Mouse (Mus musculus) CD8-positive naive resting alpha-beta T cell, adult 2 months (primary cell): Measurements from ENCODE around the gene Gas2l2.

ENCODE experiments used
- DNase-seq, 2 experiments: peaks; one replicate each; pipeline ENCODE4 v3.0.0; 2022; ENCODE audit warnings: low read depth in 2 of 2, low spot score in 2 of 2

Gene Gas2l2

DNA sequence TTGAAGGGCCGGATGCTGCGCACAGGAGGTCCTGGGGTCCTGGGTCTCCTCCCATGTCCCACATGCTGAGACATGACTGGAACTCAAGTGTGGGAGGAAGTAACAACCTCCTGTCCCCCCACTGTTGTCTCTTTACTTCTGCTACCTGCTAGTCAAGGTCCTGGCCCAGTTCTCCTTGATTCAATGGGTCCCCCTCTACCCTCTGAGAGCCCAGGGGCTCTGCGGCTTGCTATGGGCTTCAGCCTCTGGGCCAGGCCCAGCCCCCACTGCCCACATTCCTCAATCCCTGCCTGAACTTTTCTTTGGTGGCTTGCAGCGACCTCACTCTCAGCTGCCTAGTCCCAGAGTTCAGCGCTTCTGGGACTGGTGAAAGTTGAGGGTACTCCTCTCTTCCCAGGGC lies at the start of gene Gas2l2:
Gas2l2 (minus strand) TSS at position 101 of the 400 bp plus-strand sequence.
- no peak for DNase-seq

DNA sequence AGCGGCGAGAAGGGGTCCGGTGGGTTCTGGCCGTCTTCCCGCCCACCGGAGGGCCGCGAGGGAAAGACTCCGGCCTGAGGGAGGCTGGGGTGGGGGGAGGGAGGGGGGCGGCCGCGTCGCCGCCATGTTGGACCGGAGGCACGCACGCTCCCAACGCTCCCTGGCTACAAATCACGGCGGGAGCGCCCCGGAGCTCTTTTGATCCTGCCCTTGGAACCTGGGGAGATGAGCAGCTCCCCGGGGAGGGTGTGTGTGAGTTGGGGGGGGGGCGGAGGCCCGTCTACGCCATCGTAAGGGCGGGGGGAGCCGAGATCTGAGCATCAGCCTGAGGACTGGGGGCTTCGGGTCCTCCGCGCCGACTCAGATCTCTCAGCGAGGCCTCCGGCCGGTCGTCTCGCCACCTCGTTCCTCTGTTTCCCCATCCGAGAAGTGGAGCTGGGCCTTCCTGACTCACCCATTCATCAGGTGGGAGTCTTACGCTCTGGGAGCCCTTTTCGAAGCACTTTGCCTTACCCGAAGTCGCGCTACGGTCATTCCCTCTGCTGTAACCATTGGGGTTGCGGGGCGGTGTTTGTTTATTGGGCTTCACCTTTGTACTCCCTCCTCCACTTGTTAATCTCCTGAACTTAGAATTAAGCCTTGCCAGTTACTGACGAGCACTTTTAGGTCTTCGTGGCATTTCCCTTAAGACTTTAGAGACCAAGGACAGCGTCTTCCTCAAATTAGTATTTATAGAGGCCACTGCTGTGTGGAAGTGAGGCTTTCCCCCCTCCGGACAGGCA lies 44.2 kb upstream of the Gas2l2 start:
- peak in 1 of 2 experiments; percentile 12 for DNase-seq

DNA sequence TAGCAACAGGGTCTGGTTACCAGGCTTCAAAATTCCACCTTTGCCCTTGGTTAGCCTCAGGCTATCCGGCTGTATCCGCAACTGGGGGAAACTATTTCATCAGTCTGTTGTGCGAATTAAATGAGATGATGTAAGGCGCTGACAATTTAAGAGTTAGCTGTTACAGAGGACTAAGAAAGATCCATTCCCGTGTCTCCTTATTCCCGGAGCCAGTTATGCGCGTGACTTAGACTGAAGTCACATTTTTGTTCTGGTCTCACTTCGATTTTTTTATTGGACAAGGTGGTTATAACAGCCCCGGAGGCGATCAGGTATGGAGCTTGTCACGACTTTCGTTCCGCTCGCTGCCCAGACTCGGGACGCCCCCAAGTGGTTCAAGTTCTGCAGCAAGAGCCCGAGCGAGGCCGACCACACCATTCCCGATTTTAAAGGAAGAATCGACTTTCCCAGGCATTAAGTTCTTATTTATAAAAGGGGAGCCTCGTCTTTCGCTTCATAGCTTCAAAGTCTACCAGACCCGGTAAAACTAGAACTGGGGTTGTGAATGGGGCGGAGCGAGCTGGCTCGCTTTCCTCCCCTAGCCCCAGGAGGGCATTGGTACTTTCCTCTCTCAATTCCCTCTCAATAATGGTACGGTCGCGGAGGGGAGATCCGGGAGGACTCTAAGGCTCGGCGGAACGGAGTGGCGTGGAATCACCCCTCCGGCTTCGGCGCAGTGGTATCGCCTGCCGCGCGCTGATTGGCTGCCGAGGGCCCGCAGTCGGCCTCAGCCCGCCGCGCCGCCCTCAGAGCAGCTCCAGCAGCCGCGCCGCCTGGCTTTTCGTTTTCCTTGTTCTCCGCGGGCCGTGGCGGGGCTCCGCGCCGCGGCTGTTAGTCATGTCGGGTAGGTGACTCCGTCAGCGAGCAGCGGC lies 43.3 kb upstream of the Gas2l2 start, which contains the start of gene Taf15:
Taf15 (plus strand) TSS at position 763 of the 911 bp plus-strand sequence.
- peak; percentile 97 to 98 for DNase-seq

DNA sequence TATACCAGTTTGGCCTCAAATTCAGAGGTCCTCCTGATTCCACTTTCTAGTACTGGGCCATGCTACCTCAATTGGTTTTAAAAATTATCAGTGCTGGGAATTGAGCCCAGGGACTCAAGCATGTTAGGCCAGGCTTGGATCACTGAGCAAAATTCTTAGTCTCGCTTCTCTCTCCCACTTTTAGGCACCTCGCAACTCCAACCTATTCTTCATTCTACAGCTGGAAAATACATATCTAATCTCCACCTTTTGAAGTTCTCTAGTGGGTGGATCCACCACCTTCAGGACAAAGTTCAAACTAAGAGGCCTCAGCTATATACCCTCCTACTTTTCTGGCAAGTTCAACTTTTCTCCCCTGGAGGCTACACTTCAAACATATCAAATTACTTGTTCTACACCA lies 42.5 kb upstream of the Gas2l2 start:
- no peak for DNase-seq

DNA sequence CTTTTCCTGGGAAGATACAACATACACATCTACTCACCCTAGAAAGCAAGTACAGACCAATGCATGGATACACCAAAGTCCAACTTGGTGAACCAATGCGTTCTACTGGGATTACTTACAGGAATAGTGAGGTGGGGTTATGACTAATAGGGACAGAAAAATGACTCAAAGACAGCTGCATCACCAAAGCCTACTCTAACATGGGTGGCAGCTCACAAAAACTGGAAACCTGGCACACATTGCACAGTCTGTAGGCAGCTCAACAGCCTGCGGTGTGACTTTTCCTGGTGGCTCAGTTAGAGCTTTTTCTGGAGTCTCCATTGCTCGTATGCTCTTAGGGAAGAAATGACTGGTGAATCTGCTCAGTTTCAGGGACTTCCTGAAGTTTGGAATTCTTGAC lies 39.5 kb upstream of the Gas2l2 start:
- DNase-seq, result no peak

DNA sequence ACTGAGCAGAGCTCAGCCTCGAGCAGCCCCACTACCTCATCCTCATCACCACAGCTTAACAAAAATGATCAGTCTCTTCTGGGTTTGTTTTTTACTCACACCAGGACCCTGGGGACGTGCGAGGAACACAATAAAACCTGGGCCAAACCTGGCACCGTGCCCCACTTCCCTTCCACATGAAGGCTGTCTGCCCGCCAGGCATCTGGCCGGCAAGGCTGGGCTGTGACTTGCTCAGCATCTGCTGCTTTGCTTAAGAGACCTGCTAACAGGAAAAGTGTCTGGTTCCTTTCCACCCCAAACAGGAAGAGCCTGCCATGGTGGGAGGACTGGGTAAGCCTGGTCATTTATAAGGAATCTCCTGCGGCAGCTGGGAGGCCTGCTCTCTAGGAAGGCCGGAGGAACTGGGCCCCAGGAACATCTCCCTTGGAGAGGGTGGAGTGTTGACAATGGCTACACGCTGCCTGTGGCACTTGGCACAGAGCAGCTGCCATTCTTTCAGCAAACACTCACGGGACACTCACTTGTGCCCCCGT lies 37.9 kb upstream of the Gas2l2 start:
- no peak for DNase-seq

DNA sequence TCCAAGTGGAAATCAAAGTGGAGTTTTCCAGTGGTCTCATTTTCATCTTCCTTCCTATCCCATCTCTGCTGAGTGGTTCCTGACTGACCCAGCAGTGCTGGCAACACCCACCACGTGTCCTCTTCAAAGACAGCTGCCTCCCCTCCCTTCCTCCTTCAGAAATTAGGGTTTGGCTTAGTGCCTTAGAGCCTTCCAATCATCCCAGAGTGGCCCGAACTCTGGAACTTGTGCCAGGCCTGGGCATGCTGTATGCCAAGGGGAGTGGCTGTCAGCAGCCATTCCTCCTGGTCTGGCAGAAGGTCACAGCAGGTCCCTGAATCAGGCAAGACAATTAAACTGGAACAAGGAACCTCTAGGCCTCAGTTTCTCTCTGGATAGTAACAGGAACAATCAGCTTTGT lies 36.7 kb upstream of the Gas2l2 start:
- no peak for DNase-seq

DNA sequence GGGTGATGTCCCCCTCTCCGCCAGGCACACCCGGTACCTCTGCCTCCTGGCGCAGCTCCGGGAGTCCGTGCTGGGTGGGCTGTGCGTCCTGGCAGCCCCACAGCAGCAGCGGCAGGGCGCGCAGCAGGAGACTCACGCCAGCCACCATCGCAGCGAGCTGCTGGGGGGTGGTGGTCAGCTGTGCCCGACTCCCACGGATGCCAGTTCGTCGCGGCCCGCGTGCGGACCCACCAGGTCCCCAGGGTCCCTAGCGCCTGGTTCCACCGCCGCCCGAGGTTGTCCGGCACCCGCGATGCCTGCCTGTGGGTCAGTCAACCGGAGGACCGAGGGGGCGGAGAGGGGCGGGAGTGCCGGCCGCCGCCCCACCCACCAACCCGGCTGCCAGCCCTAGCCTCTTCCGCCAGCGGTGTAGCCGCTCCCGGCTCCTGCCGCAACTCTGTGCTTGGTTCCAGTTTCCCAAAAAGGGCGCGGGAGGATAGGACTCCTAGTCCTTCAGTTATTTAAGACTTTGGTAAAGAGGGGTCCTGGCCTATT lies 33.5 kb upstream of the Gas2l2 start, which contains the start of gene Mmp28:
Mmp28 (minus strand) TSS at position 361 of the 534 bp plus-strand sequence.
- no peak for DNase-seq

DNA sequence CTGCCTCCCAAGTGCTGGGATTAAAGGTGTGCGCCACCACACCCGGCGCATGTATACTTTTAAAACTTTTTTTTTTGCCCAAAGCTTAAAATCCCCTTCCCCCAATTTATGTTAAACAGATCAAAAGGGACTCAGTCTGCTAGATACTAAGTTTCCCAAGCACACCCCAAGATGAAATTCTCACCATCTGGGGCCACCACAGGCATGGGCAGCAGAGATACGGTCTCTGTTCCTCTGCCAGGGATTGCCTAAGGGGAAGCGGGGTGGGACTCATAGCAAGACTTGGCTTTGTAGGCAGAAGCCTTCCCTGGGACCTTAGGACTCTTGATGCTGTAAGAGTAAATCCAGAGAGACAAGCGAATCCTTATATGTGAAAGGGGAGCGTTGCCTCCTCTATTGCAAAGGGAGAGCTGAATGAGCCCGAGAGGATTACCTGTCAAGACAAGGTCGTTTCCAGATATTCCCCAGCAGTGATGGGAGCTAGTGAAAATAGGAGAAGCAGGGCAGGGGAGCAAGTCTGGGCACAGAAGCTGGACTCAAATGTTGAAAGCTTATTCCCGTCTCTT lies 32.3 kb upstream of the Gas2l2 start:
- no peak for DNase-seq

DNA sequence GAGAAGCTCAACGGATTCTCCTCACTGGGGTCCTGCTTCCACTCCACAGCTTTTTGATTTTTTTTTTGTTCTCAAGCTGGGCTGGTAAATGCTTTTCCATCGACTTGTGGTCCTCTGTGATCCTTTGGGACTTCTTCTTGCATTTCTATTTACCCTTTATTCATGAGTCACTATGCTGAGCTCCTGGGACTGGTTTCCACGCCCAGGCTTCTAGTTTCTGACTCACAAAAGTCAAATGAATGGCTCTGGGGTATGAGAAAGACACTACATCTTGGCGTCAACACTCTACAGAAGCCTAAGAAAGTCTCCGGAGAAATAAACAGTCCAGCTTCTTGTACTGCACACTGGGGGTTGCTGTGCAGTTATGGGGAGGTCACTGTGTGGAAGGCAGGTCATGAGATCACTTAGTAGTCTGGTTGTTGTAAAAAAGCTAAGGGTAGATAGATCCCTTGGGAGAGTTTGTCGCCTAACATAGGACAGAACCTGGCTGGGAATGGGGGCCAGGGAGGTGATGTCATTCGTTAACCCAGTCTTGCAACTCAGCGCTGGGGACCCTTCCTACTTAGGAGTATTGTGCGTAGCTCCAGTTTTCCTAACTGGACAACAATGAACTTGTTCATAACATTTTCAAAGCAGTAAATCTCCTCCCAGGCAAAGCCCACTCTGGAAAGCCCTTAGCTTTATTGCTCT lies 28.8 kb upstream of the Gas2l2 start:
- DNase-seq, result no peak

DNA sequence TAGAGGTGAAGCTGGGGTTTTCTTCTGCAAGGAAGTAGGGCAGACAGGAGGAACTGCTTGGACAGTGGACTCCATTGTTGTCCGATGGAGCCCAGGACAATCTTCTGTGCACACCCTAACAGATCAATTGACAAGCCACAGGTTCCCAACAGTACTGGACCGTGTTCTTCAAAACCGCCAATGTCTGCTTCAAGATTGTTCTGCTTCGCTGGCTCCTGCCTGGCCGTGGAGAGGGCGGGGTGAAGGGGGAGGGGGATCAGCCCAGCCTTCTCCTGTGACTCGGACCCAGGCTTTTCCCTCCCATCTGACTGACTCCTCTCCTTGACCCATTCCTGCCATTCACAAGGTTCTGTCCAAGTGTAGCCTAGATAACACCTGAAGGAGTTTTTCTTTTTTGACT lies 28.0 kb upstream of the Gas2l2 start:
- DNase-seq, result no peak

DNA sequence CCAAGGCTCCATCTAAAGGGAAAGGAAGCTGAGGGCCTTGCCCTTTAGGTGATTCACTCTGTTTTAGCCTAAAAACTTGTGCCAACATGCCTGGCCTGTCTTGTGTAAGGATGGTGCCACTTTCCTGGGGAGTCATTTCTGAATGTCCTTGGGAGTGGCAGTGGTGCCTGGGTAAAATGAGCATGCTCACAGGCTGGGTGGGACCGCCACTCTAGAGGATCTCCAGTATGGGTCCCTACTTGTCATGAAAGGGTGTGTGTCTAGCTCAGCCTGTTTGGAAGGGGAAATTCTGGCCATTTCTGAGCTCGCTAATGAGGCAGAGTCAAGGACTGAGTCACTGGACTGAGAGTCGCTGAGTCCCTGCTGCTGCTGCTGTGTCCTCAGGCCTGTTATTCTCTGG lies 26.4 kb upstream of the Gas2l2 start:
- no peak for DNase-seq

DNA sequence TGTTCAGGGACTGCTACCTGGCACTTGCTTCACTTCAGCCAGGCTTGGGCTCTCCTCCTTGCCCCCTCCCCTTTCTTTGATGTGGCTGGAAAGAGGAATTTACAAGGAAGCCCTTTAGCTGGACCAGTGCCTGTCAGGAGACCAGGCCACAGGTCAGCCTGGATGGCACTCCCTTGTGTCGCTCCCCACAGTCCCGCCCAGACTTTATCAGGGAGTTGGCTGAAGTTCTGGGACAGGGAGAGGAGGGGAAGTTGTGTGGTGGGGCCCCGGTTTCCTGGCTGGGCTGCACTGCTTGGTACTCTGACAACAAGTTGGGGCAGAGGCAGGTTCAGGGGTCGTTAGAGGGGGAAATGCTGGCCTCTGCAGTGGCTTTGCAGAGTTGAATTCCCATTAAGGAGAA lies 25.3 kb upstream of the Gas2l2 start:
- DNase-seq, result no peak

DNA sequence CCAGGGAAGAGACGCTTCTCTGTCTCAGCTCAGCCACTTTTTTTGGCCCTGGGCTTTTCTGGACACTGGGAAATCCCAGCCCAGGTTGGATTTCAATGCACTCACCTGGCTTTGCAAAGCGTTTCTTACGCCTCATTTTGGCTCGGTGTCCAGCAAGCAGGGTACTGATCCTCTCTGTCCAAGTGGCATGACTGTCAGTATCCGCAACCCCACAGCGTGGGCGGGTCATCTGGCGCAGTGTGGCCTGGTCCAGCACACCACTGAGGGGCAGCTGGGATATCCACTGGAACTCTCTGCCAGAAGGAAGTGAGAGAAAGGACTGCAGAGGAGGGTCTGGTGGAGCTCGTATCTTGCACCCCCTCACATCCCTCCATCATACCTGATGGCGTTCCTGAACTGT lies 22.0 kb upstream of the Gas2l2 start:
- no peak for DNase-seq

DNA sequence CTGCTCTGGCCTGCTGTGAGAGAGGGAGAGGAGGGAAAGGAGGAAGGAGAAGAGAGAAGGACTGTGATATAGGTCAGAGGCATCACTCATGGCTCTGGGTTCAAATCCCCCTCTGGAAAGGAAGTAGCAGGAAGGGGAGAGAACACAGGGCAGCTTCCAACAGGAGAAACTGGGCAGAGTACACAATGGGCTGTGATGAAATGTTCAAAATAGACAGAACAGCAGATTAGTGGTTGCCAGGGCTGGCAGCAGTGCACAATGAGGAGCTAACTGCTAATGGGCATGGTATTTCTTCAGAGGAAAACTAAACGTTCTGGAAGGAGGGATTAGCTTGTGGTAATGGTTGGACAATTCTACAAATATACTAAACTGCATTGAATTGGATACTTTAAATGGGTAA lies 21.3 kb upstream of the Gas2l2 start:
- DNase-seq, result no peak

DNA sequence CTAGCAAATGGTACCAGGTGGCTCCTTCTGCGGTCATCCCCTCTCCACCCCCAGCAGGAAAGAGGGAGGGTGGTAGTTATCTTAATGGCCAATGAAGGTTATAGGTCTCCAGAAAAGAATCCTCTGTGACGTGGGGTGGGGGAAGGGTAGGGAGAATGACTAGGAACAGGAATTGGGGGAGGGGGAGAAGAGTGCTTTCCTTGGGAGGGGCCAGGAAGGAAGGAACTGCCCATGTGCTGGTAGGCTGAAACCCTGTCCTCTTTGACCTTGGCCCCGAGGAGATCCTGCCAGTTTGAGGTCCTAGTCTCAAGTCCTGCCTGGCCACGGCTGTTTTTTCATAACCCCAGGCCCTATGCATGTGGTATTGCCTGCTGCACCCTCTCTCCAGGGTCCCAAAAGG lies 20.0 kb upstream of the Gas2l2 start:
- DNase-seq, result no peak

DNA sequence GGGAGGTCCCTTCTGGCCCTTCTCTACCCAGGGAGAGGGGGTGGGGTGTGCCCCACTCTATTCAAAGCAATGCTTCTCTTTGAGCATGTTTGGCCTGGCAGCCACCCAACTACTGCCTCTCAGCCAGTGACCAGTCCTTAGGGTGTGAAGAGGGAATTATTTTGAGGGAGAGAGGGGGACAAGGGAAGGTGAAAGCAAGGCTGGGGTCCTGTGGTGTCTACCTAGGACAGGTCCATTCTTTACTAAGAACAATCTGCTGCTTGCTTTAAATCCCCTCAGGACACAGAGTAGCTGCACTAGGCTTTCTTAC lies 19.6 kb upstream of the Gas2l2 start:
- no peak for DNase-seq

DNA sequence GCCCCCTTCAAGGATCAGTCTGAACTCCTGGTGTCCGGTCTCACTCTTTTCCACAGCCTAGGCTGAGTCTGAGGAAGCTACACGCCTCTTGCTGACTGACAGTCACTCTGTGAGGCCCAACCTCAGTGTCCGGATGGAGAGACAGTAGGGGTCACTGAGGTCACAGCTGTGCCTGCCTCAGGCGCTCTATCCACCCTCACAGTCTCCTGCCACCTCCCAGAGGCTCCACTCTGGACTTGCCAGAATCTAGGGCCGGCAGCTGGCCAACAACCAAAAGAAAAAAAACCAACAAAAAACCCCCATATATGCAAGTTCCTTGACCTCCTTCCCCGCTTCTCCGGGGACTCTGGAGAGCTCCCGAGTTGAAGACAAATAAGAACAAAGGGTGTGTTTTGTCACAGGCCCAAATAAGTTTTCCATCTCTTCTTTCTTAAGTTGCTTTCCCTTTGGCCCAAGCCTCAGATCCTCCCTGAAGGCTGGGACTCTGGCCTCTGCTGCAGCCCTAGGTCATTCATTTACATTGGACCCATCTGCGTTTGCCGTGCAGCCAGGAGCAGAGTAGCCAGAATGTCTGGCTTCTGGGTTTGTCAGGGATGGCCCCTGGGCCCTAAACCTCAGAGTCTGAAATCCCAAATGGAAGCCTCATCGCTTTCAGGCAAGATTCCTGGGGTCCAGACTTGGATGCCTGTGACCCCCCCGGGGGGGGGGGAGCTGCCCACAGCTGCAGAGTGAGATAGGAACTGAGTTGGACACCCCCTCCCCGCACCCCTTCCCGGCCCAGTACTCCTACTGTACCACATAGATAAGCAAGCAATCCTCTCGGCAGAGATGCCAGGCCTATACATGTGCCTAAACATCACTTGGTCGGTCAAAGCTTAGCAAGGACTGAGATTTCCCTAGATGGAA lies 19.0 kb upstream of the Gas2l2 start:
- DNase-seq, result no peak

DNA sequence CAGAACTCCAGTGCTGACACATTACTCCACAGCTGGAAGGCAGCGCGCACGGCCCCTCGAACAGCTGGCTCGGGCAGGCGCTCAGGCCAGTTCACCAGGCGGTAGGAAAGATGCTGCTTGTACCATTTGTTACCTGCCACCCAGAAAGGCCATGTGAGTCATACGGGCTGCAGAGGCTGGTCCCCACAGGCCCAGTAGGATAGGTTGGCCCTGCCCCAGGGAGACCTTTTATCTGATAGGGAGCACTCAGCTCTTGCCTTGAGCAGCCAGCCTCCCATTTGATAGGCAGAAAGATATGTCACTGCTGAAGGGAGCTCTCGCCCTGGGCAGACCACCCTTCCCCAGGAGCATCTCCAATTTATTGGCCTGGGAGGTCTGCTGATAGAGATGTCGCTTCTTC lies 18.4 kb upstream of the Gas2l2 start:
- no peak for DNase-seq

DNA sequence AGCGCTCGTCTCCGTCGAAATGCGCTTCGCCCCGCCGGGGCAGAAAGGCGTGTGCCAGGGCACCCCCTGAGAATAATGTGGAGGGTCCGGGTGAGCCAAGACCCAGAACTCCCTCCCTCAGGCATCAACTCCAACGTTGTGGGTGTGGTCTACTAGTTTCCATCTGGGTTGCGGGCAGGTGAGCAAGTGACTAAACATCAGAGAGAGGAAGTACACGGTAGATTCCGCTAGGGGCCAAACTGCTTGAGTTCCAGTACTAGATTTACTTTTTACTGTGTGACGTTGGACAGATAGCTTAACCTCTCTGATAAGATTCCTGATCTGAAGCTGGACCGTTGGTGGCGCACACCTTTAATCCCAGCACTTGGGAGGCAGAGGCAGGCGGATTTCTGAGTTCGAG lies 15.7 kb upstream of the Gas2l2 start:
- DNase-seq, result peak in 1 of 2 experiments; percentile 29
